Mouse (Mus musculus): ENCODE results near the gene Med11.

DNA sequence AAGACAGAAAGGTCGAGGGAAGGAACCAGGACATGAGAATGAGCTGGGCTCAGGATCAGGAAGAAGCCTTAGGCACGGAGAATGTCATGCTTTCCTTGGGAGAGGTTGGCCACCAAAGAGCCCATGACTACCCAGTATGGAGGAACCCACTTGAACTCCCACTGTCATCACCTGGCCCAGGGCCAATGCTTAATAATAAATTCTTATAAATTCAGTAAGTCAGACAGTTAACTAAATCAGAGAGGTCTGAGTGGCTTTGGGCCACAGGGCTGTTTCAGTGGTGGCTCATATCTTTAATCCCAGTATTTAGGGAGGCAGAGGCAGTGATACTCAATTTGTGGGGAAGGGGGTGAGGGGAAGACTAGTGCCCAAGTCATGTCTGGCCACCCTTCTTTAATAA, 793 bp upstream of the Med11 start:
- TF ChIP-seq CTCF (IDR thresholded peaks at IDR 0.05; ENCODE audit: low read depth, low read length) (no peak), GATA1 (IDR thresholded peaks at IDR 0.05; ENCODE audit: borderline replicate concordance, low read length) (no peak), TAL1 (conservative IDR thresholded peaks at IDR 0.05; ENCODE audit: low read depth, low read length) (no peak)
